Mouse (Mus musculus) lung, adult 18-20 months (tissue): ENCODE data around the gene Cttnbp2.
"Not testable (repeated sequence)": the region's sequence is repeated elsewhere in the genome, so short reads cannot be mapped to it uniquely, and the experiment has no call there.

Experiments used
- DNase-seq, 2 experiments: peaks; one replicate each; pipeline ENCODE4 v3.0.0; 2022; ENCODE audit warnings: mixed read lengths in 2 of 2

Cttnbp2 gene

GRCm38 (mm10) chr6:18411505-18412225 is 103.0 kb downstream of the Cttnbp2 start:
- no peak for DNase-seq

- no peak for DNase-seq
Observed at GRCm38 (mm10) chr6:18408445-18408844, 106.2 kb downstream of the Cttnbp2 start.

- no peak for DNase-seq
Observed at GRCm38 (mm10) chr6:18401066-18401674, 113.5 kb downstream of the Cttnbp2 start.

DNA sequence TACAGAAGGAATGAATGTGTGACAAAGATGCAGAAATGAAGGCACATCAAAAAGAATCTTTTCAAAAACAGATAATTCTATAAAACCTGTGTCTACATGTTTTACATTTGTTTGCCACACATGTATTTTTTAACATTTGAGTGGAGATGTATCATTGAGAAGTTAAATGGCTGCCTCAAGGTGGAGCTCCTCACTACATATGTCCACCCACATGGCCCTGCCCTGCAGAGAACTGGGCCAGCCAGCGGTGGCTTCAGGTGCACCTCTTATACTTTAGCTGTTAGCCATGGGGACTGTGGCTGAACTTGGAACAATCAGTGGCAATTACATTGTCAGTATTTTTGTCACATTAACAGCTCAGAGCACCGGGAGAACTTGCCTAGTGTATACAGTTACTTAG is 133.3 kb downstream of the Cttnbp2 start:
- DNase-seq, result no peak

DNA sequence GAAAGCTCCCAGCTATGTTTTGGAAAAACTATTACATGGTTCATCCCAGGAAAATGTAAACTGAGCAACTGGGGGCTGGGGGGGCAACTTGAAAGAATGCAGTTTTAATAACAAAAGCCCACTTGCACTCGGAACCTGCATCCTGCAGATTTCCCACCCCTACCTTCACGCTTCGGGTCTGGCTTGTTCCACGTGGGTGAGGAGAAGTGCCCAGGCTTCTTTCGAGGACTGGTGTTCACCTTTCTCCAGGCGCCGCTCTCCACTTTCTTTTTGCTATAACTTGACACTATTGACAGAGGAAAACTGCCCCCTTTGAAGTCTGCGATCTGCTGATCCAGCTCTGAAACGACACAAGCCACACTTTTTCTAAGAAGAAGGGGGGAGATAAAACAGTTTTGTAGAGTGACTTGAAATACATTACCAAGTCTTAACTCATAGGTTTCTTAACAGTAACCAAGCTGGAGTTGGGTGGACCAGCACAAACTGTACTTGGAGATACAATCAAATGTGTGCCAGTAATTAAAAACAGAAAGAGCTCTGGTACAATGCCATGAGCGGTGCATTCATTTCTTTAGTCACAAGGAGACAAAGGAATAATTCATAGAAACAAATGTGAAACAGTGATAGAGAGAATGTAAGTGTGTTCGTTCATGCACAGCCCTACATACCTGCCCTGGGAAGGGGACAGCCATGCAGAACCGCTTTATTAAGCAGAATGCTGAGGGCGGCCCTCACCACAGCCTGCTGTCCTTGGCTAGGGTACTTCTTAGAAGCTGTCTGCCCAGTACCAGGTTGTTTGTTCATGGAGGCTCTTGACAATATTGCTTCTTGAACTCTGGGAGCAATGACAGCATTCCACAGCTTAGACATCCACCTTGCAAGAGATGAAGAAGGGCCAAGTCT is 134.1 kb downstream of the Cttnbp2 start:
- no peak for DNase-seq

DNA sequence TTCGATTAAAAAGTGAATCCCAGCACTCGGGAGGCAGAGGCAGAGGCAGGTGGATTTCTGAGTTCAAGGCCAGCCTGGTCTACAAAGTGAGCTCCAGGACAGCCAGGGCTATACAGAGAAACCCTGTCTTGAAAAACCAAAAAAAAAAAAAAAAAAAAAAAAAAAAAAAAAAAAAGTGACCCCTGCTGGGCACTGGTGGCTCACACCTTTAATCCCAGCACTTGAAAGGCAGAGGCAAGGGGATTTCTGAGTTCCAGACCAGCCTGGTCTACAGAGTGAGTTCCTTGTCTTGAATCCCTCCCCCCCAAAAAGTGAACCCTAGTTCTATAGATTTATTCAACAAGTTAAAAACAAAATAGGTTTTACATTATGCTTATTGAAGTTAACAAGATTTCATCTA is 136.9 kb downstream of the Cttnbp2 start:
- DNase-seq, result not testable (repeated sequence)

DNA sequence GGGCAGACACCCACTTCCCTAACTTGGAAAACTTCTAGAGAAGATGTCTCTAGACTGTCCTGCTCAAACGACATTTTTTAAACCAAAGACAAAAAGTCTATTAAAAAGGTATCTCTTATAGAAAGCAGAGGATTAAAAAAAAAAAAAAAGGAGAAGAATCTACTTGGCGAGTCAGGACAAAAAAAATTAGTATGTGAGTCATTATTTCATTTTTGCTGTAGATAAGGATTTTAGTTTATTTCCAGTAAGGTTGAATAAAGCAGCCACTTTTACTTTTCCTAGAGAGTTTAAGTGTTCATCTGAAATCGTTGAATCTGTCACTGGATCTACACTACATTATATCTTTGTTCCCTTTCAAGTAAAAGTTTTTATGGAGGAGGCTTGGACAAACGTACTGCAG is 139.9 kb downstream of the Cttnbp2 start:
- DNase-seq, result no peak

DNA sequence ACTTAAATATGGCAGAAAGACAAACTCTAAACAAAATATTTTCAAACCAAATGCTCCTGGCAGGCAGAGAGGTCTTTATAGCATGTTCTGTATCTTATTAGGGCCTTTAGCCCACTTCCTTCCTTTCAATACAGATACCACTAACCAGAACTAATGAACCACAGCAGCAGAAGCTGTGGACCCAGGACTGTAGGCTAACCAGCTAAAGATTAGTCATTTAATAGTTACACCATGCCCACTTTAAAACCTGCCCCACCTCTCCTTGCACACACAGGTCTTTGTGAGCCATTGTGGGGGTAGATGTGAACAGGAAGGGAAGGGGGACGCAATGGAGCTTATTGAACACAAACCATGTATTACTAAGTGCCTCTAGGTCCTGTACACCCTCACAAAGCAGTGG is 141.0 kb downstream of the Cttnbp2 start:
- no peak for DNase-seq

- DNase-seq, result peak; percentile 82 to 88
Observed at GRCm38 (mm10) chr6:18372447-18373228, 142.0 kb downstream of the Cttnbp2 start.

DNA sequence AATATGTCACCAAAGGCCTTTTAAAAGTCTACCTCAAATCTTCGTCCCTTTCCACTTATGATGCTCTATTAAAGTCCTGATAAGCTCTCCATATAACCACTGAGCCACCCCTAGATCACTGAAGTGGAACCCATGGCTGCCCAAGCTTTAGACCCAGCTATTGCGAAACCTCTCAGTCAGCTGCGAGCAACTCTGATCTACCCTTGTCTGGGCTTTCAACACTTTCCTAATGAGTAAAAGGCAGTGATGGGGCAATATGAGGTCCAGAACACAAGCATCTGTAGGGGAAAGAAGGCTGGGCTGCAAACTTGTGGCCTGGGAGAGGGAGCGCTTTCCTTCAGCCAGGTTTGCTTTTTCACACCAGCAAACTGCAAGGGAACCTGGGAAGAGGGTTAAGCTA is 144.9 kb downstream of the Cttnbp2 start:
- DNase-seq, result peak in 1 of 2 experiments; percentile 38

GRCm38 (mm10) chr6:18369054-18369453 is 145.6 kb downstream of the Cttnbp2 start:
- no peak for DNase-seq

- no peak for DNase-seq
Observed at GRCm38 (mm10) chr6:18362232-18362631, 152.4 kb downstream of the Cttnbp2 start.

DNA sequence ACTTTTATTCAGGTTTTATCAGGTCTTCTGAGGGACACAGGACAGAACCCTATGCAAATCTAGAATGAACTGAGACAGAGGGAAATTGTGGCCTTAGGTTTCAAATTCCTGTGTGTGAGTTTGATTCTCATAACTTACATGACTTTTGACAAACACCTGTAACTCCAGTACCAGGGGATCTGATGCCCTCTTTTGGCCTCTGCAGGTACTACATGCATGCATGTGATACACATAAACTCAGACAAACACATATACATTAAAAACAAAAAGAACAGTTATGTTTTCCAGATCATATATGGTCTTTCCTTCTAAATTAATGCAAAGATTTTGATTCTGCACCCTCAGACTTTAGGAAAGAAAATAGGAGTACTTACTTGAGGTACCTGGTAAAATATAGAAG is 153.7 kb downstream of the Cttnbp2 start:
- DNase-seq, result no peak

DNA sequence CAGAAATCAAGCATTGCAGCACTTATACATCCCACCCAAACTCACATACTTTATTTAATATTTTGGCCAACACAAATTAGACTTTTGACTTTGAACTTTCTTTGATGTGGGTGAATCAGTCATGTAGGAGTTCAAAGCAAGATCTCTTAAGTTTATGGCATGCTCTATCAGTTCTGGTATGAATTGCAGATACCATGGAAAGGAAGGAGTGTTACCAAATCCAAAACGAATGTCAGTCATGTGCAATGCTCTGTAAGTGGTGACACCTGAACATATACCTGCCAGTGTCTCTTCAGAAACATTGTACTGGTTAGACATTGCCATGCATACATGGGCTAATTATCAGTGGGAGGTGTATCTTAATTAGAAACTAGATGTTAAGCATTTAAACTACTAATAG is 154.5 kb downstream of the Cttnbp2 start:
- no peak for DNase-seq

- DNase-seq, result no peak
Observed at GRCm38 (mm10) chr6:18349153-18349858, 165.3 kb downstream of the Cttnbp2 start.

DNA sequence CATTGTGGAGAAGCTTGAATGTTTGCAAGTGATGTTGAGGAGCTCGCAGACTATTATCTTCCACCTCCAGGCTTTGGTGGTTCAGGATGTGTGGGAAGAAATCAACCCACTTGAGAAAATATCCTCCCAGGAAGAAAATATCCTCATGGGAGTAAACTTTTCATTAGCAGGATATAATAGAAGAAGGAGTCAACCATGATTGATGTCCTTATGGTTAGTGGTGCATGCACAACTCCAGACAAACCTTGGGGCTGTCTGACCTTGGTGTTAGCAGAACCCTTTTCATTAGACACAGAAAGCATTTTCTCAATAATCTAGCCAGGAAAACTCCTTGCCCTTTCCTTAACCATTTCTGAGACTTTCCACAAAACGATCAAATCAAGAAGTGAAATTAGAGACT is 170.4 kb downstream of the Cttnbp2 start:
- no peak for DNase-seq

DNA sequence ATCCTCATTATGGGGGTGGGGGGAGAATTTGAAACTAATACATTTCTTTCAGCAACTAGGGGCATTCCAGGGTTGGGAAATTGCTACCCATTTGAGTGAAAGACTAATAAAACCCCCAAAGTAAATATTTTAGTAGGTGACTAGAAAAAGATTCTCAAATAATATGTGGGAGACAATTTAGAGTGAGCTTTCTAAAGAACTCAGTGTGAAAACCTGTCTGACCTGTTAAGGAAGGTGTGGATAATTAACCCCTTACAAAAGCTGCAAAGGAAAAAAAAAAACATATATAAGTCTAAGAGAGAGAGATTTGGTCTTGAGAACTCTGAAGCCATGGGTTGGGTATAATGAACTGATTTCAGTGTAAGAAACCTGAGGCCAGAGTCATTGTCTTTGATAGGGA is 176.3 kb downstream of the Cttnbp2 start:
- DNase-seq, result no peak

- no peak for DNase-seq
Observed at GRCm38 (mm10) chr6:18335393-18335792, 179.2 kb downstream of the Cttnbp2 start.

GRCm38 (mm10) chr6:18322950-18323349 is 191.7 kb downstream of the Cttnbp2 start:
- DNase-seq, result no peak
